Mouse (Mus musculus) stomach, postnatal 0 days (tissue): ENCODE data around the gene Erg.

Experiments
- CTCF ChIP-seq: IDR thresholded peaks from 2 replicates; pipeline ENCODE4 v1.5.1; 2016; ENCODE audit warnings: antibody characterized with exemption, low read depth, mild to moderate bottlenecking, moderate library complexity
- EP300 ChIP-seq: optimal IDR thresholded peaks from 2 replicates; pipeline ENCODE3; 2016; ENCODE audit warnings: antibody characterized with exemption

DNA sequence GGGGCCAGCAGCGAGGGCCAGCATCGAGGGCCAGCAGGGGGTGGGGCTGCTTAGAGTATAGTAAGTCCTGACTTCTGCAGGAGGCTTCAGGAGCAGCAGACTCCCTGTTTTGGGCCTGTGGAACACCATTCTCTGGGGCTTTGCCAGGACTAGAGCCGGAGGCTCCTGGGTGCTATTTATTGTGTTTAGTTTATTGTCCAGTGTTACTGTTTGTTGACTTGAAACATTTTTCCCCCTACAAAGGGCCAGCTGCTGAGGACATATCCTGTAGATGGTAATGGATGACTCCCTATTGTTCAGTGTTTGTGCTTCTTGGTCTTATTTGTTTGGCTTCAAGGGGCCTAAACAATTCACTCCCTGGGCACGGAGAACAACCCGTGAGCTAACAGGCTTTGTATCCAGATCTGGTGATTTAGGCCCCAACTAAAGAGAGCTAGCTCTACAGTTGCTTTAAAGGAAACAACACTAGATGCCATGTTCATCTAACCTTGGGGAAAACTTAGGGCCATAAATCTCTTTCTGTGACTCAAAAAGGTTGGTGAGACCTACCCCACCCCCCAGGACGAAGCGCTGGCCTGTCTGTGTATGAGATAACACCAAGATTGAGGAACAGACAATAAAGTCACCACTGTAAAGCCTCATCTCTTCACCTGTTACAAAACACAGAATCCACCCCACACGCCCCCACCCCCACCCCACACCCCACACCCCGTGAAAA, 137.6 kb downstream of the Erg start:
- no peak for TF ChIP-seq CTCF
- no peak for TF ChIP-seq EP300
